Mouse (Mus musculus) liver, embryonic 15.5 days (tissue): ENCODE data around the gene Grwd1. TPM values are rescaled to one million over a fixed set of nuclear protein-coding genes. Genes with fewer than 3 reads are reported as not detected.

ENCODE experiments used
- ATAC-seq: fragments of 200-750 bp; cut with Nextera tagmentation; 2 replicates; pipeline ENCODE4 v1.8.0; 2017; ENCODE audit warnings: moderate number of reproducible peaks, mild to moderate bottlenecking, moderate library complexity; ENCODE audit not compliant: insufficient read depth
- H3K27ac ChIP-seq: fragments of 300-500 bp; sonication (generic); replicated peaks from 2 replicates; pipeline ENCODE4 v1.5.1; 2015; ENCODE audit warnings: mild to moderate bottlenecking, inconsistent platforms
- H3K27me3 ChIP-seq: fragments of 300-500 bp; sonication (generic); 2 replicates; pipeline ENCODE4 v1.6.1; 2015; ENCODE audit warnings: mild to moderate bottlenecking, inconsistent platforms
- H3K36me3 ChIP-seq: fragments of 300-500 bp; sonication (generic); replicated peaks from 2 replicates; pipeline ENCODE4 v1.6.1; 2015; ENCODE audit warnings: moderate library complexity, mild to moderate bottlenecking, inconsistent platforms
- H3K4me1 ChIP-seq: fragments of 300-500 bp; sonication (generic); replicated peaks from 2 replicates; pipeline ENCODE4 v1.6.1; 2015; ENCODE audit warnings: inconsistent platforms
- H3K4me2 ChIP-seq: fragments of 300-500 bp; sonication (generic); 2 replicates; pipeline ENCODE4 v1.6.1; 2015; ENCODE audit warnings: moderate library complexity, mild to moderate bottlenecking, inconsistent platforms
- H3K4me3 ChIP-seq: fragments of 300-500 bp; sonication (generic); replicated peaks from 2 replicates; pipeline ENCODE4 v1.5.1; 2015; ENCODE audit warnings: mild to moderate bottlenecking, inconsistent platforms
- H3K9ac ChIP-seq: fragments of 300-500 bp; sonication (generic); 2 replicates; pipeline ENCODE4 v1.6.1; 2015; ENCODE audit warnings: moderate library complexity, mild to moderate bottlenecking, inconsistent platforms
- H3K9me3 ChIP-seq: fragments of 300-500 bp; sonication (generic); replicated peaks from 2 replicates; pipeline ENCODE4 v1.6.1; 2016; ENCODE audit warnings: inconsistent platforms
- WGBS: fragments of 180-500 bp; shearing (Covaris S2); methylation state at CpG from one replicate; pipeline ENCODE4 v1.1.7; 2015; ENCODE audit warnings: mixed read lengths; ENCODE audit not compliant: insufficient replicate concordance; 5-methylcytosine and 5-hydroxymethylcytosine counted together
- polyA plus RNA-seq: library from polyadenylated mRNA; unstranded; fragments of >200 nt; fragmentation: Nextera tagmentation; extraction: Ambion mirVana; gene quantifications from 2 replicates; pipeline ENCODE4 v1.2.1, GENCODE M21; 2015

Grwd1 gene
- polyA plus RNA-seq, 1 experiment from 2014 or later = 24.7 TPM

- ATAC-seq = no peak
- no peak overlapping the region for H3K9ac ChIP-seq
- WGBS = 1% methylated on average over 86 of the region's 86 CpGs
- no peaks in the 10 kb centered on the region for H3K9me3 ChIP-seq
- H3K27ac ChIP-seq = no peak overlapping the region
- H3K36me3 ChIP-seq = peaks cover 4% of the 10 kb centered on the region
- peaks cover 39% of the 10 kb centered on the region for H3K4me1 ChIP-seq
- peak overlapping the region; percentile 52 for H3K4me2 ChIP-seq
- peak overlapping the region; percentile 37 for H3K4me3 ChIP-seq
- peaks cover 71% of the 10 kb centered on the region for H3K27me3 ChIP-seq
These were observed 2.5 kb upstream of the Grwd1 start for GRCm38 (mm10) chr7:45833148-45833790.

GRCm38 (mm10) chr7:45832428-45832827 is 1.7 kb upstream of the Grwd1 start:
- 10% methylated on average over 30 of the region's 30 CpGs for WGBS
- no peak overlapping the region for H3K9ac ChIP-seq
- H3K36me3 ChIP-seq = peaks cover 12% of the 10 kb centered on the region
- peaks cover 65% of the 10 kb centered on the region for H3K27me3 ChIP-seq
- peak overlapping the region; percentile 52 for H3K4me2 ChIP-seq
- H3K27ac ChIP-seq = no peak overlapping the region
- H3K4me1 ChIP-seq = peaks cover 39% of the 10 kb centered on the region
- ATAC-seq = no peak
- H3K4me3 ChIP-seq = peak overlapping the region; percentile 37
- H3K9me3 ChIP-seq = no peaks in the 10 kb centered on the region

GRCm38 (mm10) chr7:45831128-45831525 is 383 bp upstream of the Grwd1 start:
- no peaks in the 10 kb centered on the region for H3K9me3 ChIP-seq
- peaks cover 25% of the 10 kb centered on the region for H3K36me3 ChIP-seq
- no peak overlapping the region for H3K27ac ChIP-seq
- 14% methylated on average over 5 of the region's 5 CpGs for WGBS
- peak overlapping the region; percentile 83 for H3K4me2 ChIP-seq
- peaks cover 54% of the 10 kb centered on the region for H3K27me3 ChIP-seq
- peaks cover 39% of the 10 kb centered on the region for H3K4me1 ChIP-seq
- 0 out of 2 replicates have a peak overlapping the region, but pooled peaks have one; percentile 58 for H3K9ac ChIP-seq
- no peak for ATAC-seq
- peak overlapping the region; percentile 79 for H3K4me3 ChIP-seq

DNA sequence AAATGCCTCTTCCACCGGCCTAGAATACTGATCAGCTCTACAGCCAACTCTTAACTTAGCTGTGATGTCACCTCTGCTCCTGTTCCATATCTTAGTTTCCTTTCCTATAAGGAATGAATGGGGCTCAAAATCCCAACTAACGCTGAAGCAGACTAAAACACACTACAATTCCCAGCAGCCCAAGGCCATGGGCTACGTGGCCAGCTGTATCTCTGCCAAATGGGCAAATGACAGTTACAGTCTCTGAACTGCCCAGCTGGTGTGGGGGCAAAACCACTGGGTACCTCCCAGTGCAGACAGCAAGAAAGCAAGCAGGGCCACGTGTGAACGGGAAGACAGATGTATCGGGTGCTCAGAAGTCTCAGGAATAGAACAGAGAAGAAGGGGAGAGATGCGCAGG is 4.1 kb downstream of the Grwd1 start:
- no peaks in the 10 kb centered on the region for H3K9me3 ChIP-seq
- H3K4me3 ChIP-seq = no peak overlapping the region
- H3K36me3 ChIP-seq = peaks cover 50% of the 10 kb centered on the region
- H3K27ac ChIP-seq = no peak overlapping the region
- H3K4me1 ChIP-seq = peaks cover 20% of the 10 kb centered on the region
- no peak overlapping the region for H3K4me2 ChIP-seq
- WGBS = 71% methylated on average over 7 of the region's 7 CpGs
- ATAC-seq = no peak
- H3K9ac ChIP-seq = no peak overlapping the region
- H3K27me3 ChIP-seq = peaks cover 9% of the 10 kb centered on the region

DNA sequence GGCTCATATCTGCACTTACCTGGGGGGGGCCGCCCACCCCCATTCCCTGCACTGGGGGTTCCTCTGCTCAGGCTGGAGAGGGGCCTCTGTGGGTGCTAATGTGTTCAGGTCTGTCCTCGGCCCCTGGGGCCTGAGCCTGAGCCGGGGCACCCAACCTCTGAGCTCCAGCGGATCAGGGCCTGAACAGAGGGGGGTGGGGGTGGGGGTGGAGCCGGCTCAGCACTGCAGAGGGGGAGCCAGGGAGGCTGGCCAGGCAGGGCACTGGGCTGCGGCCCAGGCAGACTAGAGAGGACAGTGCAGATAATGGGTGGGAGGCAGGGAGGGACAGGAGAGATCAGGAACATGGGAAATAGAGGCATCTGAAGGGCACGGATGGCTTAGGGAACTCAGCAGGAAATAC is 6.1 kb downstream of the Grwd1 start, which contains the start of gene Kcnj14:
Gene Kcnj14 (minus strand): TSS at position 185 of the 400 bp plus-strand sequence.
- peaks cover 10% of the 10 kb centered on the region for H3K27me3 ChIP-seq
- WGBS = 57% methylated on average over 7 of the region's 7 CpGs
- no peak for ATAC-seq

DNA sequence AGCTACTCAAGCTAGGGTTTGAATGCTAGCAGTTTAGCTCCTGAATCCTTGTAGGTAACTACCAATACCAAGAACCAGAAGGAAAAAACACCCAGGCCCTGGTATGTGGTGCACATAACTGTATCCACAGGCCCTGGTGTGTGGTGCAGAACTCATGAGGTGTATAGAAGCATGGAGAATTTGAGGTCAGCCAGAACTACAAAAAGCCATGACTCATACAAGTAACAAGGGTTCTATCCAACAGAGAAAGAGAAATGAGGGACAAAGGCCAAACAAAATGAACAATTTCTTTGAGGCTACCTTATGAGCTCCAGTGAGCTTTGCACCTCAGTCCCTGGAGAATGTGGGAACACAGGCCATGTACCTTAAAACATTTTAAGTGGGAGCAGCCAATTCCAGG is 9.8 kb downstream of the Grwd1 start:
- H3K4me1 ChIP-seq = no peaks in the 10 kb centered on the region

More for the DNA sequence above, 6.1 kb downstream of the Grwd1 start, which contains the start of gene Kcnj14:
- H3K4me3 ChIP-seq = no peak within 1 kb of the TSS
- no peak within 1 kb of the TSS for H3K4me2 ChIP-seq
- peaks cover 50% of the 10 kb centered on the region for H3K36me3 ChIP-seq
- no peaks in the 10 kb centered on the region for H3K9me3 ChIP-seq
- H3K9ac ChIP-seq = no peak within 1 kb of the TSS
- no peak within 1 kb of the TSS for H3K27ac ChIP-seq
- H3K4me1 ChIP-seq = peaks cover 4% of the 10 kb centered on the region

GRCm38 (mm10) chr7:45819843-45820242 is 10.9 kb downstream of the Grwd1 start:
- H3K4me1 ChIP-seq = peaks cover 6% of the 10 kb centered on the region
- H3K9ac ChIP-seq = no peak overlapping the region
- H3K27me3 ChIP-seq = peaks cover 21% of the 10 kb centered on the region
- H3K4me2 ChIP-seq = peak overlapping the region; percentile 18; the same call in 1 of the 2 replicates
- ATAC-seq = no peak
- peaks cover 12% of the 10 kb centered on the region for H3K36me3 ChIP-seq
- H3K9me3 ChIP-seq = no peaks in the 10 kb centered on the region
- no peak overlapping the region for H3K4me3 ChIP-seq
- WGBS = 14% methylated on average over 25 of the region's 25 CpGs
- no peak overlapping the region for H3K27ac ChIP-seq

More for the DNA sequence above, 9.8 kb downstream of the Grwd1 start:
- no peak overlapping the region for H3K27ac ChIP-seq
- peaks cover 23% of the 10 kb centered on the region for H3K36me3 ChIP-seq
- no peak overlapping the region for H3K4me3 ChIP-seq
- no peak overlapping the region for H3K9ac ChIP-seq
- H3K27me3 ChIP-seq = peaks cover 21% of the 10 kb centered on the region
- ATAC-seq = no peak
- H3K9me3 ChIP-seq = no peaks in the 10 kb centered on the region
- no peak overlapping the region for H3K4me2 ChIP-seq

DNA sequence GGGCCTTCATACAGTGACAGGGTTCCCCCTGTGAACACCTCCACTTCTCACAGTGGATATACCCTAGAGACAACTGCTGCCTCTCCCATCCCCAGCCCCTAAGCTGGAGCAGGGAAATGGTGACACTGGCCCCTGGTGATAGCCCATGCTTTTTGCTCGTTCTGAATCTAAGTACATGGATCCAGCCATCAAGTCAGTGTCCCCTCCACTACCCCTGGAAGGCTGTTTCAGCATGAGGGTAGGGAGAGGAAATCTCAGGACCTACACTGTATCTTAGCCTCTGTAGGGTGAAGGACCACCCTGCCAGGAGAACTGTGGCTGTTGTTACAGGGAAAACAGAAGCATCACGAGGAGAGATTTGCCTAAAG is 14.8 kb downstream of the Grwd1 start:
- WGBS = 51% methylated on average over 2 of the region's 2 CpGs
- no peak for ATAC-seq
- peaks cover 31% of the 10 kb centered on the region for H3K4me1 ChIP-seq

DNA sequence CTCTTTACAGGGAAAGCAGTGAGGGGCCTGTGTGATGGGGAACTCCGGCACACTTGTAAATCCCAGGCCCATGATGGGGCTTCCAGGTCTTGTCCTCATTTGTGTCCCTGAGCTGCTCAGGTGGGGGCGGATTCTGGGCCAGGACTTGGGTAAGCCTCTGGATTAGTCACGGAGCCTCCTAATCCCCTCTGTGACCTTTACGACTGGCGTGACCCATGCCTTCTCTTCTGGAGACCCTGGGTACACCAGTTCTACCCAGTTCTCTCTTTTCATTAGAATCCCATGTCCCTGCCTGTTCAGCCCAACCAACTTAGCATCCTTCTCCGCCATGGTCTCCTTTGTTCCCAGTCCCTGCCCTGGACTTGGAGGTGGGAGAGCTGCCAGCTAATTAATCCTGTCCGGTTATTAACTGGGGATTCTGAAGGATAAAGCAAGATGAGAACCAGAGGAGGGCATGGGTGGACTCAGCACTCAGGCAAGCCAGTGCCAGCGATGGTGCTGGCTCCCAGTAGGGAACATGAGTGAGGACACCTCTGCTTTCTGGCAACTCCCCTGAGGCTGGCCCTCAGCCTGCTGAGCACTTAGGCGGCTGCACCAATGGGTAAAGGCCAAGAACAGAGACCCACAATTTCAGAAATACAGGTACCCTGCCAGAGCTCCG is 15.3 kb downstream of the Grwd1 start:
- Histone ChIP-seq H3K4me2 (peak overlapping the region; percentile 92), H3K36me3 (peaks cover 27% of the 10 kb centered on the region), H3K9ac (no peak overlapping the region), H3K9me3 (no peaks in the 10 kb centered on the region), H3K4me3 (peak overlapping the region; percentile 96; the same call in 1 of the 2 replicates), H3K27me3 (peaks cover 19% of the 10 kb centered on the region), H3K4me1 (peaks cover 31% of the 10 kb centered on the region), H3K27ac (no peak overlapping the region)
- WGBS = 74% methylated on average over 10 of the region's 10 CpGs
- no peak for ATAC-seq

More for the DNA sequence above, 14.8 kb downstream of the Grwd1 start:
- no peak overlapping the region for H3K4me2 ChIP-seq
- peaks cover 22% of the 10 kb centered on the region for H3K36me3 ChIP-seq
- no peak overlapping the region for H3K9ac ChIP-seq
- H3K4me3 ChIP-seq = no peak overlapping the region
- peaks cover 21% of the 10 kb centered on the region for H3K27me3 ChIP-seq
- H3K27ac ChIP-seq = no peak overlapping the region
- no peaks in the 10 kb centered on the region for H3K9me3 ChIP-seq

DNA sequence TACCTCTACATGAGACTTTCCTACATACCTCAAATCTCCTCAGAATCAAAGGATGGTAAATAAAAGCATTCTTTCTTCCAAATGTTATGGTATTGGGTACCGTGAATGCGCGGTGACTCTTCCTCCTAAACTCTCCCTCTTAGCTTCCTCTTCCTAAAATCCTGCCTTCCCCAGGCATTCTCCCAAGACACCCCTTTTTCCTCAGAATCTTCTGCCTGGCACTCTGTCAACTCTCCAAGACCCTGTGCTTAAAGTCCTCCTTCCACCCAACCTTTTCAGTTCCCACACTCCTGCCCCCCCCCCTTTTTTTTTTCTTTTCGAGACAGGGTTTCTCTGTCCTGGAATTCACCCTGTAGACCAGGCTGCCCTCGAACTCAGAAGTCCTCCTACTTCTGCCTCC is 15.9 kb downstream of the Grwd1 start:
- H3K9ac ChIP-seq = no peak overlapping the region
- ATAC-seq = no peak
- peak overlapping the region; percentile 96 for H3K4me3 ChIP-seq
- peaks cover 33% of the 10 kb centered on the region for H3K36me3 ChIP-seq
- peak overlapping the region; percentile 92 for H3K4me2 ChIP-seq
- peaks cover 13% of the 10 kb centered on the region for H3K27me3 ChIP-seq
- WGBS = 7% methylated on average over 5 of the region's 5 CpGs
- H3K27ac ChIP-seq = no peak overlapping the region
- no peaks in the 10 kb centered on the region for H3K9me3 ChIP-seq
- peaks cover 31% of the 10 kb centered on the region for H3K4me1 ChIP-seq
